Comparison of ENCODE assay signal across 8 mouse cellular contexts in genomic region chr19:6045366-6046293, GRCm38 (mm10). TPM values are rescaled to one million over a fixed set of nuclear protein-coding genes. Genes with fewer than 3 reads are reported as not detected.
DNase-seq lines count a peak whose midpoint lies in the region; ATAC-seq and TF ChIP-seq lines count a peak whose summit lies in the region.

No protein-coding gene starts in this region.

- no peak for DNase-seq in frontal cortex, postnatal 14 days (ENCODE audit: low spot score in 2 of 2)
- peak; percentile 85 for DNase-seq in 416B (ENCODE audit: low read depth)
- no peak for DNase-seq in embryonic facial prominence, embryonic 11.5 days (ENCODE audit: low spot score)
- peak; percentile 65 for DNase-seq in midbrain, postnatal 0 days (ENCODE audit: low spot score)
- no peak for DNase-seq in right cerebral cortex, postnatal 10 days (ENCODE audit: low spot score in 2 of 2)
- DNase-seq in gastrocnemius, postnatal 14 days, result no peak

- H3K4me3 ChIP-seq in embryonic facial prominence, embryonic 11.5 days (ENCODE audit: low read depth, low read length), result peak overlapping the region; percentile 93
- H3K4me3 ChIP-seq in intestine, embryonic 16.5 days (ENCODE audit: low read length), result peak overlapping the region; percentile 80
- H3K4me3 ChIP-seq in midbrain, postnatal 0 days (ENCODE audit: low read depth, low read length), result peak overlapping the region; percentile 65

- H3K9me3 ChIP-seq in embryonic facial prominence, embryonic 11.5 days (replicated peaks; ENCODE audit: control insufficient read depth, low read length), result no peaks in the 10 kb centered on the region
- no peaks in the 10 kb centered on the region for H3K9me3 ChIP-seq in intestine, embryonic 16.5 days (ENCODE audit: control insufficient read depth, low read length)
- no peaks in the 10 kb centered on the region for H3K9me3 ChIP-seq in midbrain, postnatal 0 days (ENCODE audit: low read length)

- peak; percentile 55 for TF ChIP-seq CTCF in midbrain, postnatal 0 days (IDR thresholded peaks at IDR 0.05)

- peak overlapping the region; percentile 72 for H3K27ac ChIP-seq in embryonic facial prominence, embryonic 11.5 days (replicated peaks; ENCODE audit: low read depth, low read length)
- peak overlapping the region; percentile 97 for H3K27ac ChIP-seq in intestine, embryonic 16.5 days (ENCODE audit: low read length)
- peak overlapping the region; percentile 97 for H3K27ac ChIP-seq in midbrain, postnatal 0 days (ENCODE audit: low read depth, low read length)

- peak overlapping the region; percentile 92 for H3K9ac ChIP-seq in embryonic facial prominence, embryonic 11.5 days (replicated peaks; ENCODE audit: low read length)
- peak overlapping the region; percentile 94 for H3K9ac ChIP-seq in intestine, embryonic 16.5 days (ENCODE audit: low read depth, low read length)
- H3K9ac ChIP-seq in midbrain, postnatal 0 days (replicated peaks; ENCODE audit: low read length, poor library complexity, severe bottlenecking), result peak overlapping the region; percentile 80

- WGBS in embryonic facial prominence, embryonic 11.5 days, result 18% methylated on average over 20 of the region's 20 CpGs
- WGBS in intestine, embryonic 16.5 days, result 11% methylated on average over 20 of the region's 20 CpGs
- WGBS in midbrain, postnatal 0 days, result 16% methylated on average over 20 of the region's 20 CpGs

- H3K4me1 ChIP-seq in embryonic facial prominence, embryonic 11.5 days (ENCODE audit: control insufficient read depth, insufficient read depth, low read length), result peaks cover 4% of the 10 kb centered on the region; the same call in 1 of the 2 replicates
- H3K4me1 ChIP-seq in intestine, embryonic 16.5 days (ENCODE audit: control insufficient read depth, insufficient read depth, low read length), result peaks cover 12% of the 10 kb centered on the region
- peaks cover 10% of the 10 kb centered on the region for H3K4me1 ChIP-seq in midbrain, postnatal 0 days (ENCODE audit: insufficient read depth, low read length)

- no peaks in the 10 kb centered on the region for H3K27me3 ChIP-seq in embryonic facial prominence, embryonic 11.5 days (ENCODE audit: control insufficient read depth, insufficient read depth, low read length)
- H3K27me3 ChIP-seq in intestine, embryonic 16.5 days (replicated peaks; ENCODE audit: control insufficient read depth, insufficient read depth, low read length), result no peaks in the 10 kb centered on the region
- H3K27me3 ChIP-seq in midbrain, postnatal 0 days (ENCODE audit: insufficient read depth, low read length), result no peaks in the 10 kb centered on the region

- H3K4me2 ChIP-seq in embryonic facial prominence, embryonic 11.5 days (ENCODE audit: low read depth, low read length), result peak overlapping the region; percentile 50
- peak overlapping the region; percentile 77 for H3K4me2 ChIP-seq in intestine, embryonic 16.5 days (ENCODE audit: low read depth, low read length)
- H3K4me2 ChIP-seq in midbrain, postnatal 0 days (ENCODE audit: low read depth, low read length, poor library complexity, severe bottlenecking), result peak overlapping the region; percentile 97

- intact Hi-C loops in gastrocnemius, postnatal 14 days (cut with DNase I; ENCODE audit: low total_unique reads), result no loop called here

- peak; percentile 28; the same call in 1 of the 2 replicates for ATAC-seq in frontal cortex, adult (ENCODE audit: low TSS enrichment)
- peak; percentile 37 for ATAC-seq in embryonic facial prominence, embryonic 11.5 days (replicated peaks; ENCODE audit: insufficient number of reproducible peaks, low FRiP score, low TSS enrichment, low read depth)
- peak; percentile 54 for ATAC-seq in intestine, embryonic 16.5 days
- ATAC-seq in midbrain, postnatal 0 days (ENCODE audit: low FRiP score), result peak; percentile 17

- peaks cover 14% of the 10 kb centered on the region for H3K36me3 ChIP-seq in embryonic facial prominence, embryonic 11.5 days (replicated peaks; ENCODE audit: control insufficient read depth, insufficient read depth, low read depth, low read length)
- H3K36me3 ChIP-seq in intestine, embryonic 16.5 days (ENCODE audit: control insufficient read depth, insufficient read depth, low read length), result peaks cover 23% of the 10 kb centered on the region
- H3K36me3 ChIP-seq in midbrain, postnatal 0 days (ENCODE audit: insufficient read depth, low read length), result peaks cover 26% of the 10 kb centered on the region

RNA-seq across cellular contexts. Expression of gene Syvn1, which starts 0.7 kb away (rescaled TPM):
- polyA plus RNA-seq in embryonic facial prominence, embryonic 11.5 days (2014; fragmentation: Nextera tagmentation; extraction: Ambion mirVana), result 18.8 and 20.2 TPM in 2 replicates
- polyA plus RNA-seq in intestine, embryonic 16.5 days (2015; fragmentation: Nextera tagmentation; extraction: Ambion mirVana), result 29.1 and 36.4 TPM in 2 replicates
- 27.8 and 36.3 TPM in 2 replicates for total RNA-seq in midbrain, postnatal 0 days (2014; rRNA removed)
- 34.6 and 34.8 TPM in 2 replicates for polyA plus RNA-seq in midbrain, postnatal 0 days (2015; fragmentation: Nextera tagmentation; extraction: Ambion mirVana)
- 10 to 100 TPM; 13.5 to 15.9 TPM for total RNA-seq in gastrocnemius, postnatal 14 days (2021)

RNA-seq across cellular contexts. Expression of gene Mrpl49, which starts 12.0 kb away (rescaled TPM):
- 96.6 and 100 TPM in 2 replicates for polyA plus RNA-seq in embryonic facial prominence, embryonic 11.5 days (2014; fragmentation: Nextera tagmentation; extraction: Ambion mirVana)
- polyA plus RNA-seq in intestine, embryonic 16.5 days (2015; fragmentation: Nextera tagmentation; extraction: Ambion mirVana), result 71.4 and 79.5 TPM in 2 replicates
- total RNA-seq in midbrain, postnatal 0 days (2014; rRNA removed), result 34.7 and 37.3 TPM in 2 replicates
- 50.0 and 55.8 TPM in 2 replicates for polyA plus RNA-seq in midbrain, postnatal 0 days (2015; fragmentation: Nextera tagmentation; extraction: Ambion mirVana)
- total RNA-seq in gastrocnemius, postnatal 14 days (2021), result 10 to 100 TPM; 29.1 to 30.6 TPM

RNA-seq across cellular contexts. Expression of gene Fau, which starts 12.0 kb away (rescaled TPM):
- 773 and 801 TPM in 2 replicates for polyA plus RNA-seq in embryonic facial prominence, embryonic 11.5 days (2014; fragmentation: Nextera tagmentation; extraction: Ambion mirVana)
- polyA plus RNA-seq in intestine, embryonic 16.5 days (2015; fragmentation: Nextera tagmentation; extraction: Ambion mirVana), result 868 and 882 TPM in 2 replicates
- 494 and 628 TPM in 2 replicates for total RNA-seq in midbrain, postnatal 0 days (2014; rRNA removed)
- polyA plus RNA-seq in midbrain, postnatal 0 days (2015; fragmentation: Nextera tagmentation; extraction: Ambion mirVana), result 587 and 625 TPM in 2 replicates
- total RNA-seq in gastrocnemius, postnatal 14 days (2021), result 100 to 1,000 TPM; 481 to 546 TPM

RNA-seq across cellular contexts. Expression of gene Znhit2, which starts 15.4 kb away (rescaled TPM):
- 40.8 and 44.2 TPM in 2 replicates for polyA plus RNA-seq in embryonic facial prominence, embryonic 11.5 days (2014; fragmentation: Nextera tagmentation; extraction: Ambion mirVana)
- polyA plus RNA-seq in intestine, embryonic 16.5 days (2015; fragmentation: Nextera tagmentation; extraction: Ambion mirVana), result 27.6 and 29.9 TPM in 2 replicates
- total RNA-seq in midbrain, postnatal 0 days (2014; rRNA removed), result 53.3 and 59.1 TPM in 2 replicates
- polyA plus RNA-seq in midbrain, postnatal 0 days (2015; fragmentation: Nextera tagmentation; extraction: Ambion mirVana), result 40.4 and 41.0 TPM in 2 replicates
- total RNA-seq in gastrocnemius, postnatal 14 days (2021), result 1 to 10 TPM; 9.2 to 9.9 TPM

RNA-seq across cellular contexts. Expression of gene Tm7sf2, which starts 22.5 kb away (rescaled TPM):
- 26.0 and 26.3 TPM in 2 replicates for polyA plus RNA-seq in embryonic facial prominence, embryonic 11.5 days (2014; fragmentation: Nextera tagmentation; extraction: Ambion mirVana)
- 37.3 and 39.0 TPM in 2 replicates for polyA plus RNA-seq in intestine, embryonic 16.5 days (2015; fragmentation: Nextera tagmentation; extraction: Ambion mirVana)
- 79.5 and 98.1 TPM in 2 replicates for total RNA-seq in midbrain, postnatal 0 days (2014; rRNA removed)
- 50.2 and 51.6 TPM in 2 replicates for polyA plus RNA-seq in midbrain, postnatal 0 days (2015; fragmentation: Nextera tagmentation; extraction: Ambion mirVana)
- 1 to 10 TPM; 3.7 to 4.5 TPM for total RNA-seq in gastrocnemius, postnatal 14 days (2021)

Comparison
In these comparisons a context has a peak if more than half of its experiments do, and no peak if none do; other contexts are left out.
1. DNase-seq: peak in 416B (single experiment) and midbrain, postnatal 0 days (single experiment); none in frontal cortex, postnatal 14 days (0 of 2), embryonic facial prominence, embryonic 11.5 days (single experiment), right cerebral cortex, postnatal 10 days (0 of 2) and gastrocnemius, postnatal 14 days (single experiment).
2. Peak in every context shown above with its lines, with median percentiles within 50 percentile points of each other: ATAC-seq, H3K27ac ChIP-seq, H3K4me2 ChIP-seq, H3K4me3 ChIP-seq and H3K9ac ChIP-seq.